Mouse (Mus musculus) brain, adult 2 months (tissue): ENCODE results near the gene Wrb.
"Not testable (repeated sequence)": the region's sequence is repeated elsewhere in the genome, so short reads cannot be mapped to it uniquely, and the experiment has no call there.

Source experiments
- DNase-seq: peaks from one replicate; pipeline ENCODE4 v3.0.0; 2011; ENCODE audit warnings: low read depth, low spot score

Gene Wrb

GRCm38 (mm10) chr16:96145110-96145800 is at the start of gene Wrb:
Gene Wrb, plus strand, starts transcription at chr16:96145407.
- DNase-seq, result peak; percentile 100

GRCm38 (mm10) chr16:96095966-96096365 is 49.2 kb upstream of the Wrb start:
- no peak for DNase-seq

GRCm38 (mm10) chr16:96097811-96098210 is 47.4 kb upstream of the Wrb start:
- DNase-seq, result not testable (repeated sequence)

DNA sequence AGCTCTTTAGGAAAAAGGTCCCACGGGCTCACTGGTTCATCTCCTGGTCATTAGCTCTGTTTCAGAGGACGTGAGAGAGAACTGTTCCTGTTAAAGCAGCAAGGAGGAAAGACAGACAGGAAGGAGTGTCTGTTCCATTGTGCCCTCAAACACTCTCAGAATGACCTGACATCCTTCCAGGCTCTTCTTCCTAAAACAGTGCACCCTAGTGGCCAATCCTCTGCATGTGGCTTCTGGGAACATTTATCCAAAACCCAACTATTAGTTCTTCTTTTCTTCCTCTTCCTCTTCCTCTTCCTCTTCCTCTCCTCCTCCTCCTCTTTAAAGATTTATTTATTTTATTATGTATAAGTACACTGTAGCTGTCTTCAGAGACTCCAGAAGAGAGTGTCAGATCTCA is 42.2 kb upstream of the Wrb start:
- DNase-seq, result peak; percentile 45

DNA sequence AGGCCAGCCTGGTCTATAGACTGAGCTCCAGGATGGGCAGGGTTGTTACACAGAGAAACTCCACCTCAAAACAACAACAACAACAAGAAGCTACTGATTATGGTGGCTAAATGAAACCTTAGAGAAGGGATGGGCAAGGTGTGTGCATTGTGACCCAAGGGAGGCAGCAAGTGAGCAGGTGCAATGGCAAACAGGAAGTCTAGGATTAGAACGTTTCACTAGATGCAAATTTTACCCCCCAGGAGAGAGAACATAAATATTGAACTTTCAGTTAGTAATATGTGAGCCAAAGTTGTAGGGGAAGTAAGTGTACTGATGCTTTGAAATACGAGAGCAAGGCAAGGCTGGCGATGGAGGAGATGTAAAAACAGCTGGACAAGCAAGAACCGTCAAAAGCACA is 35.5 kb upstream of the Wrb start:
- no peak for DNase-seq

GRCm38 (mm10) chr16:96110655-96111345 is 34.4 kb upstream of the Wrb start:
- DNase-seq, result no peak

DNA sequence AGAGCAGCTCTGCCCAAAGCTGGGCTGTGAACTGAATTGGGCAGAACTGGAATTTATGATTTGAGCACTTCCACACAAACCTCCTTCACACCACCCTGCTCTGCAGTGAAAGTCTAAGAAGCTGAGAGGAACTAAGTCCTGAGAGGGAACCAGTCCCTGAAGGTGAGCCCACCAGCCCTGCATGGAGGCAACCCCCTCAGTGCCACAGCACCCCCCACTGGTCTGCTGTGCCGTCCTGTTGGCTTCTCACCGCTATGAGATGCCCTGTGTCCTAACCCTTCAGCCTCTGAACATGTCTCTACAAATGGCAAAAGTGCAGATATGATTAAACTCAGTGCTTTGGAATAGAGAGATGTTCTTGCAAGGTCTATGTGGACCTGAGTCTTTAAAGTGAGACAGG is 32.4 kb upstream of the Wrb start:
- no peak for DNase-seq

DNA sequence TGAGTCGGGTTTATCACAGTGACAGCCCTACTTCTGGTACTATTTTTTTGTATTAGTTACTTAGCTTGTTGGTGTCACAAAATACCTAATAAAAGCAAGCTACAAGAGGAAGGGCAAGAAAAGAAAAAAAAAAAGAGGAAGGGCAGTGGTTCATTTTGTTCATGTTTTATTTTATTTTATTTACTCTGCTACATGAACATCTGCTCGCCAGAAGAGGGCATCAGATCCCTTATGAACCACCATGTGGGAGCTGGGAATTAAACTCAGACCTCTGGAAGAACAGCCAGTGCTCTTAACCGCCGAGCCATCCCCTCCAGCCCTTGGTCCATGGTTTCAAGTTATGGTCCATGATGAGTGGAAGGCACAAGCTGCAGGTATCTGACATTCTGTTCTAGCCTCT is 30.5 kb upstream of the Wrb start:
- no peak for DNase-seq

GRCm38 (mm10) chr16:96120022-96120623 is 25.1 kb upstream of the Wrb start:
- DNase-seq, result no peak

- peak; percentile 22 for DNase-seq
Observed at GRCm38 (mm10) chr16:96126684-96127171, 18.5 kb upstream of the Wrb start.

DNA sequence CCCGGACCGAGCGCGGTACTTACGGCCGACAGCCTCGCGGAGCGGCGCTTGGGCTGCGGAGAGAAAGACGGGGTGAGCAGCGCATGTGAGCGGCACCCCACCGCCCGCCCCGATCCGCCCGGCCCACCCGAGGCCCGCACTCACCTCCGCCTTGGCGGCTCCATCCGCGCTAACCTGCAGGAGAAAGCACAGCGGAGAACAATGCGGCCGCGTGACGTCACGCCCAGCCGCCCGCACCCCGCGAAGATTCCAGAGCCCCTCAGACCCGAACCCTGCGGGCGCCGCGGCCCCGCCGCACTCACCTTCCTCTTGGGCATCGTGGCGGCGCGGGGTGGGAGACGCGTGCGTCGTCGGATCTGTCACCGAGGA is 17.9 kb upstream of the Wrb start:
- DNase-seq, result peak; percentile 68

DNA sequence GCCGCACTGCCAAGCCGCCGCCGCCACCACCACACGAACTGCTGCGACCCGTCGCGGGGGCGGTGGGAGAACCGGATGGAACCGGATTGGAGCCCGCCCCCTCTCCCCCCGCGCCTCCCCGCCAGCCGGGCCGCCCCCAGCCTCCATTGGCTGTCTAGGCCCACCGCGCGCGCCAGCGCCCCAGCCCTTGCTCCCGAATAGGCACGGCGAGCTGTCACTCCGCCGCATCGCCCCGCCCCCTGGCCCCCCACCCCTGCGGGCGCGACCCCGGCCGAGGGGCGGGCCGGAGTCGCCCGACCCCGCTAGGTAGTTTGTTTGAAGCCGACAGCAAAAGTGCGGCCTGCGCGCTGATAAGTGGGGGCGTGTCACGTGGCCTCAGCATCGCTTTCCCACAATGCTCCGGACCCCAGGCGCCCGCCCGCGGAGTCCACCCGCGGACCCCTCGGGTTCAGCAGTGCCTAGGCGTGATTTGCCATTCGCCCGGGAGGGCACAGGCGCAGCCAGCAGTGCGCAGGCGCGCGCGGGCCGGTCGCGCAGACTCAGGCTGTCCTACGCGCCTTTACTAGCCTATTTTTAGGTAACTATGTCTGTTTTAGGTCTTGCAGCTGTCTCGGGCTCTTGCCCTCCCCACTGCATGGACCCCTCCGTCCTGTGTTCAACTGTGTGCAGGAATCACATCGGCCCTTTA is 17.4 kb upstream of the Wrb start, which contains the start of gene Hmgn1:
TSS of gene Hmgn1 (minus strand) at position 73 of the 688 bp plus-strand sequence.
- DNase-seq, result peak; percentile 99

GRCm38 (mm10) chr16:96128466-96128865 is 16.7 kb upstream of the Wrb start:
- DNase-seq, result no peak

DNA sequence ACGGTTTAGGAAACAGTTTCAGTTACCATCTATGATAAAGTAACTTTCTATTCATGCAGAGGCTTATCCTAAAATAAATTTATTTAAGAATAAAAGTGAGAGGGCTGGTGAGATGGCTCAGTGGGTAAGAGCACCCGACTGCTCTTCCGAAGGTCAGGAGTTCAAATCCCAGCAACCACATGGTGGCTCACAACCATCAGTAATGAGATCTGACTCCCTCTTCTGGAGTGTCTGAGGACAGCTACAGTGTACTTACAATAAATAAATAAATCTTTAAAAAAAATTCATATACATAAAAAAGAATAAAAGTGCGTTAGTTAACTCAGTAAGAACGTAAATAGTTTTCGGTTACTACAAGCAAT is 478 bp upstream of the Wrb start:
- not testable (repeated sequence) for DNase-seq

GRCm38 (mm10) chr16:96145814-96146213 is 607 bp downstream of the Wrb start:
- no peak for DNase-seq

GRCm38 (mm10) chr16:96148834-96149233 is 3.6 kb downstream of the Wrb start:
- DNase-seq, result peak; percentile 46

- no peak for DNase-seq
Observed at GRCm38 (mm10) chr16:96149311-96149710, 4.1 kb downstream of the Wrb start.

DNA sequence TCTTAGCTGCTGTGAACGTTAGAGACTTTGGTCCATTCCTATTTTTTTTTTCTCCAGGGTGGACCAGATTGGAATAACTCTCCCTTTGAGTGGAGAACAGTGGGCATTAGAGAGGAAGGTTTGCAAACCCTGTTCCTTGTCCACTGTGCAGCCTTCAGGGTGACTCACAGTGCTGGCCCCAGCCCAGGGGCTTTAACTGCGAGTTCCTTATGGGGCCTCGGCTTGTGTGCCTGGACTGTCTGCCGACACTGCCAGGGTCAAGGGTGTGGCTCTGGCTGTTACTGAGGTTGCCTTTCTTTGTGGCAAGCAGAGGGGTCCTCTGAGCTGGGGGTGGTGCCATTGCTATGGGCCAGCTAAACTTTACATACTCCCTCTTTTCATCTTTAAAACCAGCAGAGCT is 5.8 kb downstream of the Wrb start:
- DNase-seq, result peak; percentile 58

- DNase-seq, result peak; percentile 86
Observed at GRCm38 (mm10) chr16:96151551-96151950, 6.3 kb downstream of the Wrb start.

DNA sequence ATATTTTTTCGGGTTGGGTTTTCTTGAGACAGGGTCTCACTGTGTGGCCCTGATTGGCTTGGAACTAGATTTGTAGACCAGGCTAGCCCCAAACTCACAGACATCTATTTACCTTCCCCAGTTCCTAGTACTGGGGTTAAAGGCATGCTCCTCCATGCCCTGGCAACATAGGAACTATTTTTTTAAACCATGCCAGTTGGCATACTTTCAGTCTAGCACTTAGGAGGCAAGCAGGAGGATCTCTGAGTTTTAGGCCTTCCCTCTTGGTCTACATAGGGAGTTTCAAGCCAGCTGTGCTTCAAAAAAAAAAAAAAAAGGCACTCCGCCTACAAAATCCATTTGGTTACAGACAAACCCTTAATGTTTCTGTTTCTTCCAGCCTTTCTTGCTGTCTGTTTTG is 9.3 kb downstream of the Wrb start:
- DNase-seq, result no peak

- peak; percentile 93 for DNase-seq
Observed at GRCm38 (mm10) chr16:96156019-96156418, 10.8 kb downstream of the Wrb start.

- DNase-seq, result peak; percentile 92
Observed at GRCm38 (mm10) chr16:96157171-96157570, 12.0 kb downstream of the Wrb start.
